Mouse (Mus musculus): ENCODE measurements around the gene Rnps1. TPM values are rescaled to one million over a fixed set of nuclear protein-coding genes. Genes with fewer than 3 reads are reported as not detected.

The Rnps1 gene
- 55.3 TPM for polyA plus RNA-seq (2014; fragmentation: Illumina TruSeq; extraction: RNeasy Lipid Tissue Mini Kit (QIAGEN cat#74804); ENCODE audit: insufficient read depth, low read depth, low replicate concordance)

DNA sequence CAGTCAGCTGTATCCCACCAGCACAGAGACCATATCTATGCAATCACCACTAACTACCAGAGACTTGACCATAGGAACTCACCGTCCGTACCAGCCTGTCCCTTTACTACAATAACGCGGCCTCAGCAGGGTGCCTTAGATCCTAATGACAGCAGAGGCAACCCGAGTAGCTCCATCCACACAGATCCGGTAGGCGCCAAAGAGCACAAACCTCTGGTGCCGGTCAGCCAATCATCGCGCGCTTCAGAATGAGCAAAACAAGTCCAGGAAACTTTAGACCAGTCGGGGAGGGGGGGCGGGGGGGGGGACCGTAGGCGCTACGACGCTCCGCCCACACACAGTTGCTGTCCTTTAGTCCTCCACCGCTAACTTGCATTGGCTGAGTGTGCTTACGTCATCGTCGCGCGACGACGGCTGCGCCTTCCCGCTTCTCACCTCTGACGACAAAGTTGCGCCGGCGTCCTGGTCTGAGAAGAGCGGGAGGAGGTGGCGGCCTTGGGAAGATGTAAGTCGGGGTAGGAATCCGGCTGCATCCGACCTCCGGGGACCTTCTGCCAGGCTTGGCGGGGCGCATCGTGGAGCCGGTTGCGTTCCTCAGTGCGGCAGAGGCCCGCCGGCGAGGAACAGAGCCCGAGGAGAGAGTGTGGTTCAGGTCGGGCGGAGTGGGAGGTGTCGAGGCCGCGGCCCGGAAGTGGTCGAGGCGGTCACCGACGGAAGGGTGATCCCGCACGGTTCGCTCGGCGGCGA lies at the start of gene Rnps1:
Gene Rnps1 (plus strand): TSS at position 336 of the 747 bp plus-strand sequence.

DNA sequence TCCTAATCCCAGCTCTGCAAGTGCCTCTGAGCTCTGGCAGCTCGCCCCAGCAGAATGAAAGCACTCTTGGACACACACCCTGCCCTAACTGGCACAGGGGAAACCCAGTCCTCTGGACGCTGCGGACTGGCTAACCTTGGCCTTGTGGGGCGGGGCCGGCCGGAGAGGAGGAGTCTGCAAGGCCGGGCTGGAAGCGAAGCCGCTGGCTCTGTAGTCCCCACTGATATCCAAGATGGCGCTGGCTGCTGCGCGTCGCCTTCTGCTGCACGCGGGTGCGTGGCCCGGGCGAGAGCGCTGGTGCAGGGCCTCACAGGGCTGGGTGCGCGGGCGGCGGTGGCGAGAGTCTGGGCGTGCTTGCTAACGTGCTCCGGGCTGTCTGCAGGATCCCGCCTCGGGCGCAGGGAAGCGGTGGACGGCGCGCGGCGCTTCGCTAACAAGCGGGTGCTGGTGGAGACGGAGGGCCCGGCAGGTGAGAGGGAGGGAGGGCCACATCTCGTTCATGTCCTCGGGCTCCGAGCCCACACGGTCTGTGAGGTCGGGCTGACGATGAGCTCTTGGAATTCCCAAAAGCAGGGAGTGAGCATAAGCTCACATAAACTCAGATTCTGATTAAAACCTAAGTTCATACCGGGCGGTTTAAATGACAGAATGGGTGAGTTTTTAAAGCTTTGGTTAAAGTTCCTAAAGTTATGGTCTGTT lies 12.3 kb downstream of the Rnps1 start, which contains the start of gene Eci1:
Gene Eci1 (plus strand): TSS at position 171 of the 699 bp plus-strand sequence.

DNA sequence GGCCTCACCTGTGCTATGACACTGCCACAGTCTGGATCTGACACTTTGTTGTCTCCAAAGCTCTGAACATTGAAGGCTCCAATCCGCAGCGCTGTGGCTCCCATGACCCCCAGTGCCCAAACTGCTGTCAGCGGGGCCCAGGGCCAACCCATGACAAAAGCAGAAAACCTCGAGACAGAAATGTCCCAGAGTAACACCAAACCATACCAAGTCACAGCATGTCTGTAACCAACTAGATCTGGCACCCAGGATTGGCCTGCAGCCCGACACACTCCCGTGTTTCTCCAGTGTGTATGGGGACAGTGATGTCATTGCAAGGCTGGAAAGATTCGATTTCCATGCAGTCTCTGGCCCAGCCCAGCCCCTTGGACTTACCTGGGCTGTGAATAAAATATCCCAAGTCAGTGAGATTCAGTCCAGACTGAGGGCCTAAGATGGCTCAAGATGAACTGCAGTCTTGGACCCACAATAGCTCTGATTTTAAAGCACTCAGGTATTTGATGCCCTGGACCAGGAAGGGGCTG lies 28.3 kb downstream of the Rnps1 start, which contains the start of gene Dnase1l2:
Gene Dnase1l2 (minus strand): TSS at position 474 of the 524 bp plus-strand sequence.

DNA sequence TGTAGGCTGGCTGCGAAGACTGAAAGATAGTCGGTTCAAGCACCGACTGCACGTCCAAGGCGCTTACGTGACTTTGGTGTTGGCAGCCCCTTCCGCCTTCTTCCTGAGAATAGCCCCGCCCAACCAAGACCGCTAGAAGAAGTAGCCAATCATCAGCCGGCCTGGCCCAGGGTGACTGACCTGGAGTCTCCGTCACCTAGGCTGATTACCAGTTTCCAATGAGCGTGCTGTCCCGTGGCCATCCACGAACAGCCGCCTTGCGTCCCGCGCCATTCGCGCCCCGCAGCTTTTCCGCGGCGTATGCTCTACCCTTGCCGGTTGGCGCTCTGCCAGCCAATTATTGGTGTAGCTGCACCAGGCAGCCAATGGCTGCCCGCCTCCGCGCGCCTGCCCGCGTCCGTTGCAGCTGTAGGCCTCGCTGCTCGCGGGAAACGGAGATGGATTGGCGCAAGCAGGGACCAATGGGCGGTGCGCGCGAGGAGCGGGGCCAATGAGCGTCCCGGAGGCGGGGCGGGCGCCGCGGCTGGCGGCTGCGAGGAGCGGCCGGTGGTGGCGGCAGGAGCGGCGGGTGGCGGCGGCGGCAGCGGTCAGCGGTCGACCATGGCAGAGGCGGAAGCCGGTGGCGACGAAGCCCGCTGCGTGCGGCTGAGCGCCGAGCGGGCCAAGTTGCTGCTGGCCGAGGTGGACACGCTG lies 55.7 kb downstream of the Rnps1 start, which contains the start of the genes E4f1 and Pgp:
Gene E4f1 (minus strand): TSS at position 404 of the 693 bp plus-strand sequence.
Gene Pgp (plus strand): TSS at position 483 of the 693 bp plus-strand sequence.

DNA sequence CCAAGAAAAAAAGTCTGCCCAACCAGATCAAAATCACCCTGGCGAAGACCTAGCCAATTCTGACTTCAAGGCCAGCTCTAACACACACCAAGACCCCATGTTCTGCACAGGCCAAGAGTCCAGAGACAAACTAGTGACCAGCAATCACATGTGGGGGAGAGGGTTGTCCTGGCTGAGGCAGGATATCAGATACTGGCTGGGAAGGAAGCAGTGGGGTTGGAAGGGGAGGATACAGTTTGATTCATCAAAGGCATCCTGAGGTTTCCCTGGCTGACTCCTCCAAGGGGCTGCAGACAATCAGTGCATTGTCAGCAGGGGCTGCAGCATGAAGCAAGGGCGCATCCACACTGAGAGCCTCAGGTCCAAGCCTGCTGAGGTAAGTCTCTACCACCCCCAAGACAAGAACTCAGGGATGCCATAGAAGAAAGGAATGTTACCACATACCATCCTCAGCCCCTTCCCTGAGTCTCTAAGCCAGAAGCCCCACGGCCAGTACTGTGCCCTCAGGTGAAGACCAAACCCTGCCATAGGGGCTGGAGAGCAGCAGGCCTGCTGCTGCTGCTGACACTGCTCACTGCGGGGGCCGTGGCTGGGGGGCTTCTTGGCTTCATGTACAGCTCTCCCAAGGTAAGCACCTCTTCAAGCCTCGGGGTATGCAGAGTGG lies 59.4 kb downstream of the Rnps1 start, which contains the start of gene Bricd5:
Gene Bricd5 (plus strand): TSS at position 273 of the 664 bp plus-strand sequence.

Other genes starting within 250 kb of the Rnps1 start
- gene Atp6v0c, start 244.9 kb upstream of the Rnps1 start, polyA plus RNA-seq (2014; fragmentation: Illumina TruSeq; extraction: RNeasy Lipid Tissue Mini Kit (QIAGEN cat#74804); ENCODE audit: insufficient read depth, low read depth, low replicate concordance) = 301 TPM
- 2.4 TPM for gene Tbc1d24, start 209.0 kb upstream of the Rnps1 start, polyA plus RNA-seq (2014; fragmentation: Illumina TruSeq; extraction: RNeasy Lipid Tissue Mini Kit (QIAGEN cat#74804); ENCODE audit: insufficient read depth, low read depth, low replicate concordance)
- 2.2 TPM for gene Ntn3, start 205.0 kb upstream of the Rnps1 start, polyA plus RNA-seq (2014; fragmentation: Illumina TruSeq; extraction: RNeasy Lipid Tissue Mini Kit (QIAGEN cat#74804); ENCODE audit: insufficient read depth, low read depth, low replicate concordance)
- 5.1 TPM for gene Tedc2, start 193.7 kb upstream of the Rnps1 start, polyA plus RNA-seq (2014; fragmentation: Illumina TruSeq; extraction: RNeasy Lipid Tissue Mini Kit (QIAGEN cat#74804); ENCODE audit: insufficient read depth, low read depth, low replicate concordance)
- 0.92 TPM for gene Ccnf, start 163.1 kb upstream of the Rnps1 start, polyA plus RNA-seq (2014; fragmentation: Illumina TruSeq; extraction: RNeasy Lipid Tissue Mini Kit (QIAGEN cat#74804); ENCODE audit: insufficient read depth, low read depth, low replicate concordance)
- gene Abca17, start 63.5 kb upstream of the Rnps1 start, polyA plus RNA-seq (2014; fragmentation: Illumina TruSeq; extraction: RNeasy Lipid Tissue Mini Kit (QIAGEN cat#74804); ENCODE audit: insufficient read depth, low read depth, low replicate concordance) = 1.2 TPM
- 69.4 TPM for gene Abca3, start 62.6 kb upstream of the Rnps1 start, polyA plus RNA-seq (2014; fragmentation: Illumina TruSeq; extraction: RNeasy Lipid Tissue Mini Kit (QIAGEN cat#74804); ENCODE audit: insufficient read depth, low read depth, low replicate concordance)
- gene Eci1, start 12.1 kb downstream of the Rnps1 start, polyA plus RNA-seq (2014; fragmentation: Illumina TruSeq; extraction: RNeasy Lipid Tissue Mini Kit (QIAGEN cat#74804); ENCODE audit: insufficient read depth, low read depth, low replicate concordance) = 68.8 TPM
- 4.0 TPM for gene Dnase1l2, start 28.5 kb downstream of the Rnps1 start, polyA plus RNA-seq (2014; fragmentation: Illumina TruSeq; extraction: RNeasy Lipid Tissue Mini Kit (QIAGEN cat#74804); ENCODE audit: insufficient read depth, low read depth, low replicate concordance)
- 21.7 TPM for gene E4f1, start 55.7 kb downstream of the Rnps1 start, polyA plus RNA-seq (2014; fragmentation: Illumina TruSeq; extraction: RNeasy Lipid Tissue Mini Kit (QIAGEN cat#74804); ENCODE audit: insufficient read depth, low read depth, low replicate concordance)
- 20.4 TPM for gene Pgp, start 55.8 kb downstream of the Rnps1 start, polyA plus RNA-seq (2014; fragmentation: Illumina TruSeq; extraction: RNeasy Lipid Tissue Mini Kit (QIAGEN cat#74804); ENCODE audit: insufficient read depth, low read depth, low replicate concordance)
- not detected for gene Bricd5, start 59.3 kb downstream of the Rnps1 start, polyA plus RNA-seq (2014; fragmentation: Illumina TruSeq; extraction: RNeasy Lipid Tissue Mini Kit (QIAGEN cat#74804); ENCODE audit: insufficient read depth, low read depth, low replicate concordance)
- 8.3 TPM for gene Mlst8, start 64.5 kb downstream of the Rnps1 start, polyA plus RNA-seq (2014; fragmentation: Illumina TruSeq; extraction: RNeasy Lipid Tissue Mini Kit (QIAGEN cat#74804); ENCODE audit: insufficient read depth, low read depth, low replicate concordance)
- 0.34 TPM for gene Caskin1, start 74.0 kb downstream of the Rnps1 start, polyA plus RNA-seq (2014; fragmentation: Illumina TruSeq; extraction: RNeasy Lipid Tissue Mini Kit (QIAGEN cat#74804); ENCODE audit: insufficient read depth, low read depth, low replicate concordance)
- 59.5 TPM for gene Traf7, start 113.4 kb downstream of the Rnps1 start, polyA plus RNA-seq (2014; fragmentation: Illumina TruSeq; extraction: RNeasy Lipid Tissue Mini Kit (QIAGEN cat#74804); ENCODE audit: insufficient read depth, low read depth, low replicate concordance)
- 0.42 TPM for gene Rab26, start 119.6 kb downstream of the Rnps1 start, polyA plus RNA-seq (2014; fragmentation: Illumina TruSeq; extraction: RNeasy Lipid Tissue Mini Kit (QIAGEN cat#74804); ENCODE audit: insufficient read depth, low read depth, low replicate concordance)
- gene Pkd1, start 135.3 kb downstream of the Rnps1 start, polyA plus RNA-seq (2014; fragmentation: Illumina TruSeq; extraction: RNeasy Lipid Tissue Mini Kit (QIAGEN cat#74804); ENCODE audit: insufficient read depth, low read depth, low replicate concordance) = 28.6 TPM
- 60.0 TPM for gene Tsc2, start 218.1 kb downstream of the Rnps1 start, polyA plus RNA-seq (2014; fragmentation: Illumina TruSeq; extraction: RNeasy Lipid Tissue Mini Kit (QIAGEN cat#74804); ENCODE audit: insufficient read depth, low read depth, low replicate concordance)
- 10.0 TPM for gene Nthl1, start 218.1 kb downstream of the Rnps1 start, polyA plus RNA-seq (2014; fragmentation: Illumina TruSeq; extraction: RNeasy Lipid Tissue Mini Kit (QIAGEN cat#74804); ENCODE audit: insufficient read depth, low read depth, low replicate concordance)
- gene Slc9a3r2, start 235.8 kb downstream of the Rnps1 start, polyA plus RNA-seq (2014; fragmentation: Illumina TruSeq; extraction: RNeasy Lipid Tissue Mini Kit (QIAGEN cat#74804); ENCODE audit: insufficient read depth, low read depth, low replicate concordance) = 287 TPM
- 29.8 TPM for gene Npw, start 243.9 kb downstream of the Rnps1 start, polyA plus RNA-seq (2014; fragmentation: Illumina TruSeq; extraction: RNeasy Lipid Tissue Mini Kit (QIAGEN cat#74804); ENCODE audit: insufficient read depth, low read depth, low replicate concordance)